Mouse (Mus musculus) hindbrain, embryonic 11.5 days (tissue): ENCODE measurements around the gene St6gal1. TPM values are rescaled to one million over a fixed set of nuclear protein-coding genes. Genes with fewer than 3 reads are reported as not detected.

Source experiments
- ATAC-seq: fragments of 200-750 bp; cut with Nextera tagmentation; 2 replicates; pipeline ENCODE4 v1.8.0; 2017; ENCODE audit warnings: mild to moderate bottlenecking, moderate TSS enrichment, moderate library complexity; ENCODE audit not compliant: low FRiP score
- DNase-seq: peaks from one replicate; pipeline ENCODE4 v3.0.0-alpha.2; 2015; ENCODE audit warnings: low spot score
- H3K27ac ChIP-seq: fragments of 300-500 bp; sonication (generic); 2 replicates; pipeline ENCODE4 v1.5.1; 2014; ENCODE audit warnings: mild to moderate bottlenecking, low read depth, low read length
- H3K27me3 ChIP-seq: fragments of 300-500 bp; sonication (generic); 2 replicates; pipeline ENCODE4 v1.6.1; 2014; ENCODE audit warnings: mild to moderate bottlenecking, low read length, moderate library complexity, mixed read lengths; ENCODE audit not compliant: control insufficient read depth, insufficient read depth
- H3K36me3 ChIP-seq: fragments of 300-500 bp; sonication (generic); 2 replicates; pipeline ENCODE4 v1.6.1; 2014; ENCODE audit warnings: mild to moderate bottlenecking, low read length, moderate library complexity, mixed read lengths; ENCODE audit not compliant: control insufficient read depth, insufficient read depth
- H3K4me1 ChIP-seq: fragments of 300-500 bp; sonication (generic); replicated peaks from 2 replicates; pipeline ENCODE4 v1.6.1; 2014; ENCODE audit warnings: low read length, mixed read lengths; ENCODE audit not compliant: control insufficient read depth, insufficient read depth
- H3K4me2 ChIP-seq: fragments of 300-500 bp; sonication (generic); replicated peaks from 2 replicates; pipeline ENCODE4 v1.6.1; 2014; ENCODE audit warnings: mild to moderate bottlenecking, low read depth, low read length
- H3K4me3 ChIP-seq: fragments of 300-500 bp; sonication (generic); 2 replicates; pipeline ENCODE4 v1.5.1; 2014; ENCODE audit warnings: low read depth, low read length
- H3K9ac ChIP-seq: fragments of 300-500 bp; sonication (generic); 2 replicates; pipeline ENCODE4 v1.6.1; 2014; ENCODE audit warnings: low read depth, low read length
- H3K9me3 ChIP-seq: fragments of 300-500 bp; sonication (generic); 2 replicates; pipeline ENCODE4 v1.6.1; 2016; ENCODE audit warnings: low read length; ENCODE audit not compliant: control insufficient read depth
- WGBS: fragments of 180-500 bp; shearing (Covaris S2); extraction: QIAGEN DNeasy Blood & Tissue Kit; methylation state at CpG from one replicate; pipeline ENCODE4 v1.1.7; 2014; 5-methylcytosine and 5-hydroxymethylcytosine counted together
- polyA plus RNA-seq: library from polyadenylated mRNA; unstranded; fragments of >200 nt; fragmentation: Nextera tagmentation; extraction: Ambion mirVana; gene quantifications from 2 replicates; pipeline ENCODE4 v1.2.1, GENCODE M21; 2014

The St6gal1 gene
- polyA plus RNA-seq, 1 experiment from 2014 or later = 32.7 TPM

- no peaks in the 10 kb centered on the region for H3K27me3 ChIP-seq
- H3K4me2 ChIP-seq = no peak overlapping the region
These were observed 58.4 kb downstream of the St6gal1 start for GRCm38 (mm10) chr16:23282941-23283340.

GRCm38 (mm10) chr16:23283677-23284076, 59.1 kb downstream of the St6gal1 start:
- Histone ChIP-seq H3K27me3 (no peaks in the 10 kb centered on the region), H3K27ac (no peak overlapping the region), H3K4me3 (no peak overlapping the region), H3K9me3 (no peaks in the 10 kb centered on the region), H3K9ac (no peak overlapping the region), H3K36me3 (no peaks in the 10 kb centered on the region), H3K4me2 (no peak overlapping the region), H3K4me1 (no peaks in the 10 kb centered on the region)
- DNase-seq = no peak
- WGBS = 81% methylated on average over 1 of the region's 1 CpGs
- no peak for ATAC-seq

More at GRCm38 (mm10) chr16:23282941-23283340, 58.4 kb downstream of the St6gal1 start:
- H3K27ac ChIP-seq = no peak overlapping the region
- ATAC-seq (no peak), DNase-seq (no peak)
- H3K4me1 ChIP-seq = no peaks in the 10 kb centered on the region
- H3K9ac ChIP-seq = no peak overlapping the region
- H3K4me3 ChIP-seq = no peak overlapping the region
- 92% methylated on average over 5 of the region's 5 CpGs for WGBS
- H3K36me3 ChIP-seq = no peaks in the 10 kb centered on the region
- no peaks in the 10 kb centered on the region for H3K9me3 ChIP-seq

GRCm38 (mm10) chr16:23284470-23285394, 60.2 kb downstream of the St6gal1 start:
- no peaks in the 10 kb centered on the region for H3K9me3 ChIP-seq
- H3K4me1 ChIP-seq = no peaks in the 10 kb centered on the region
- no peaks in the 10 kb centered on the region for H3K36me3 ChIP-seq
- H3K27ac ChIP-seq = no peak overlapping the region
- H3K27me3 ChIP-seq = no peaks in the 10 kb centered on the region
- ATAC-seq (no peak), DNase-seq (no peak)
- no peak overlapping the region for H3K4me2 ChIP-seq
- no peak overlapping the region for H3K4me3 ChIP-seq
- 86% methylated on average over 15 of the region's 15 CpGs for WGBS
- H3K9ac ChIP-seq = no peak overlapping the region

GRCm38 (mm10) chr16:23286380-23287097, 62.0 kb downstream of the St6gal1 start:
- Histone ChIP-seq H3K9me3 (no peaks in the 10 kb centered on the region), H3K4me1 (no peaks in the 10 kb centered on the region), H3K27ac (no peak overlapping the region), H3K27me3 (no peaks in the 10 kb centered on the region), H3K36me3 (no peaks in the 10 kb centered on the region), H3K4me3 (no peak overlapping the region), H3K4me2 (no peak overlapping the region), H3K9ac (no peak overlapping the region)
- WGBS = 92% methylated on average over 11 of the region's 11 CpGs
- no peak for ATAC-seq
- DNase-seq = no peak

GRCm38 (mm10) chr16:23287312-23288040, 62.9 kb downstream of the St6gal1 start:
- Histone ChIP-seq H3K36me3 (no peaks in the 10 kb centered on the region), H3K27me3 (no peaks in the 10 kb centered on the region), H3K27ac (no peak overlapping the region), H3K9ac (no peak overlapping the region), H3K4me2 (no peak overlapping the region), H3K9me3 (no peaks in the 10 kb centered on the region), H3K4me3 (no peak overlapping the region), H3K4me1 (no peaks in the 10 kb centered on the region)
- ATAC-seq = no peak
- DNase-seq = no peak
- WGBS = 93% methylated on average over 10 of the region's 10 CpGs

GRCm38 (mm10) chr16:23288103-23288502, 63.6 kb downstream of the St6gal1 start:
- Histone ChIP-seq H3K9ac (no peak overlapping the region), H3K27ac (no peak overlapping the region), H3K36me3 (no peaks in the 10 kb centered on the region), H3K4me3 (no peak overlapping the region), H3K4me2 (no peak overlapping the region), H3K4me1 (no peaks in the 10 kb centered on the region), H3K9me3 (no peaks in the 10 kb centered on the region), H3K27me3 (no peaks in the 10 kb centered on the region)
- no peak for ATAC-seq
- no peak for DNase-seq
- 93% methylated on average over 9 of the region's 9 CpGs for WGBS

GRCm38 (mm10) chr16:23289424-23289823, 64.9 kb downstream of the St6gal1 start:
- Histone ChIP-seq H3K4me2 (no peak overlapping the region), H3K4me1 (no peaks in the 10 kb centered on the region), H3K27ac (no peak overlapping the region), H3K9ac (no peak overlapping the region), H3K27me3 (no peaks in the 10 kb centered on the region), H3K9me3 (no peaks in the 10 kb centered on the region), H3K4me3 (no peak overlapping the region), H3K36me3 (no peaks in the 10 kb centered on the region)
- DNase-seq = no peak
- ATAC-seq = no peak
- 90% methylated on average over 6 of the region's 6 CpGs for WGBS

- DNase-seq (no peak), ATAC-seq (no peak)
- Histone ChIP-seq H3K4me2 (no peak overlapping the region), H3K9ac (no peak overlapping the region), H3K27ac (no peak overlapping the region), H3K27me3 (no peaks in the 10 kb centered on the region), H3K36me3 (no peaks in the 10 kb centered on the region), H3K4me1 (no peaks in the 10 kb centered on the region), H3K4me3 (no peak overlapping the region), H3K9me3 (no peaks in the 10 kb centered on the region)
- 87% methylated on average over 9 of the region's 9 CpGs for whole genome bisulfite sequencing
These were observed 65.6 kb downstream of the St6gal1 start for GRCm38 (mm10) chr16:23290171-23290570.
